Mouse (Mus musculus) layer of hippocampus, postnatal 36 days (tissue): ENCODE data around the gene Mgst2. TPM values are rescaled to one million over a fixed set of nuclear protein-coding genes. Genes with fewer than 3 reads are reported as not detected.

Experiments
- DNase-seq, 2 experiments: peaks; one replicate each; pipeline ENCODE4 v3.0.0; 2022
- total RNA-seq, 2 experiments: library from RNA; stranded (reverse); gene quantifications; 2 replicates each; pipeline ENCODE4 v1.2.3; 2021

Mgst2 gene
- total RNA-seq, 2 experiments from 2014 or later, result not detected

- peak; percentile 53 to 70 for DNase-seq
Observed at GRCm38 (mm10) chr3:51701281-51701751, 41.2 kb downstream of the Mgst2 start.

GRCm38 (mm10) chr3:51701950-51702349, 41.8 kb downstream of the Mgst2 start:
- DNase-seq, result no peak

GRCm38 (mm10) chr3:51702701-51703286, 42.6 kb downstream of the Mgst2 start:
- DNase-seq, result no peak

- no peak for DNase-seq
Observed at GRCm38 (mm10) chr3:51703478-51703877, 43.3 kb downstream of the Mgst2 start.

- no peak for DNase-seq
Observed at GRCm38 (mm10) chr3:51705220-51705619, 45.1 kb downstream of the Mgst2 start.

GRCm38 (mm10) chr3:51708375-51708745, 48.2 kb downstream of the Mgst2 start:
- no peak for DNase-seq

- peak; percentile 69 to 74 for DNase-seq
Observed at GRCm38 (mm10) chr3:51708746-51709411, 48.7 kb downstream of the Mgst2 start.

- DNase-seq, result no peak
Observed at GRCm38 (mm10) chr3:51712382-51712781, 52.2 kb downstream of the Mgst2 start.

GRCm38 (mm10) chr3:51713233-51713632, 53.1 kb downstream of the Mgst2 start:
- DNase-seq, result no peak

GRCm38 (mm10) chr3:51714469-51714868, 54.3 kb downstream of the Mgst2 start:
- DNase-seq, result no peak

- DNase-seq, result no peak
Observed at GRCm38 (mm10) chr3:51717455-51717854, 57.3 kb downstream of the Mgst2 start.

GRCm38 (mm10) chr3:51717909-51718308, 57.7 kb downstream of the Mgst2 start:
- DNase-seq, result no peak

- DNase-seq, result no peak
Observed at GRCm38 (mm10) chr3:51719373-51719772, 59.2 kb downstream of the Mgst2 start.

GRCm38 (mm10) chr3:51719982-51720381, 59.8 kb downstream of the Mgst2 start:
- DNase-seq, result no peak

- DNase-seq, result no peak
Observed at GRCm38 (mm10) chr3:51726257-51726656, 66.1 kb downstream of the Mgst2 start.

- no peak for DNase-seq
Observed at GRCm38 (mm10) chr3:51727487-51727886, 67.3 kb downstream of the Mgst2 start.

GRCm38 (mm10) chr3:51727968-51728367, 67.8 kb downstream of the Mgst2 start:
- no peak for DNase-seq

- no peak for DNase-seq
Observed at GRCm38 (mm10) chr3:51728456-51728855, 68.3 kb downstream of the Mgst2 start.

GRCm38 (mm10) chr3:51729109-51729918, 69.2 kb downstream of the Mgst2 start:
- no peak for DNase-seq

- DNase-seq, result no peak
Observed at GRCm38 (mm10) chr3:51730662-51731061, 70.5 kb downstream of the Mgst2 start.

- DNase-seq, result no peak
Observed at GRCm38 (mm10) chr3:51731949-51732636, 71.9 kb downstream of the Mgst2 start.
